In genomic region chr11:104332105-104332504, GRCm38 (mm10) we compare ENCODE assay signal across 20 mouse cellular contexts.
DNase-seq lines count a peak whose midpoint lies in the region; ATAC-seq and TF ChIP-seq lines count a peak whose summit lies in the region.
"Had no signal": no experiment of that assay in that cellular context is flagged by ENCODE, and none has a peak within 500 bp of the region (broad histone marks: within the 10 kb centered on the region; RNA-seq: fewer than 3 reads in every experiment).

No protein-coding gene starts in this region.

- ATAC-seq in frontal cortex, adult (ENCODE audit: low TSS enrichment) = peak; percentile 50
- ATAC-seq in midbrain, embryonic 16.5 days = no peak
- ATAC-seq in midbrain, embryonic 13.5 days = no peak
- ATAC-seq: forebrain, embryonic 14.5 days; intestine, embryonic 16.5 days had no signal

- no peak overlapping the region for H3K9ac ChIP-seq in midbrain, embryonic 16.5 days (ENCODE audit: low read depth, low read length)
- no peak overlapping the region for H3K9ac ChIP-seq in midbrain, embryonic 13.5 days (replicated peaks)
- H3K9ac ChIP-seq: kidney, embryonic 15.5 days had no signal

- H3K27me3 ChIP-seq in midbrain, embryonic 16.5 days (ENCODE audit: control insufficient read depth, insufficient read depth, low read depth, low read length) = no peaks in the 10 kb centered on the region
- H3K27me3 ChIP-seq in midbrain, embryonic 13.5 days = no peaks in the 10 kb centered on the region
- H3K27me3 ChIP-seq: kidney, embryonic 15.5 days had no signal

- DNase-seq in frontal cortex, postnatal 10 days (ENCODE audit: low spot score in 2 of 2) = no peak
- DNase-seq in layer of hippocampus, adult 2 months (ENCODE audit: low spot score in 2 of 2) = no peak
- DNase-seq in layer of hippocampus, postnatal 25 days (ENCODE audit: extremely low spot score in 1 of 2, low spot score in 1 of 2) = no peak
- DNase-seq in telencephalon, adult 2 months (ENCODE audit: low read depth, low spot score) = peak; percentile 51
- no peak for DNase-seq in thymus, postnatal 36 days
- DNase-seq: cerebellum, adult 8-10 months; gastrocnemius, postnatal 14 days; heart, postnatal 4 days; kidney, postnatal 4 days; retina, postnatal 1 day had no signal

- WGBS in midbrain, embryonic 16.5 days = 84% methylated on average over 5 of the region's 5 CpGs
- 90% methylated on average over 5 of the region's 5 CpGs for WGBS in midbrain, embryonic 13.5 days

- TF ChIP-seq CTCF in layer of hippocampus, adult 2 months (conservative IDR thresholded peaks at IDR 0.05) = no peak

- peak overlapping the region; percentile 77 for H3K27ac ChIP-seq in layer of hippocampus, adult 2 months
- peak overlapping the region; percentile 15 for H3K27ac ChIP-seq in midbrain, embryonic 16.5 days (ENCODE audit: low read length)
- no peak overlapping the region for H3K27ac ChIP-seq in midbrain, embryonic 13.5 days
- H3K27ac ChIP-seq: heart, adult 2 months; kidney, embryonic 15.5 days had no signal

- peaks cover 41% of the 10 kb centered on the region for H3K36me3 ChIP-seq in midbrain, embryonic 16.5 days (ENCODE audit: control insufficient read depth, insufficient read depth, low read length)
- H3K36me3 ChIP-seq in midbrain, embryonic 13.5 days = peaks cover 82% of the 10 kb centered on the region

- no peak overlapping the region for H3K4me3 ChIP-seq in layer of hippocampus, adult 2 months
- no peak overlapping the region for H3K4me3 ChIP-seq in midbrain, embryonic 16.5 days (ENCODE audit: low read depth, low read length)
- H3K4me3 ChIP-seq in midbrain, embryonic 13.5 days (replicated peaks) = no peak overlapping the region
- H3K4me3 ChIP-seq: heart, adult 2 months; kidney, embryonic 15.5 days; megakaryocyte, embryonic 14.5 days had no signal

- no peaks in the 10 kb centered on the region for H3K4me1 ChIP-seq in midbrain, embryonic 16.5 days (ENCODE audit: control insufficient read depth, insufficient read depth, low read length)
- H3K4me1 ChIP-seq in midbrain, embryonic 13.5 days (replicated peaks) = no peaks in the 10 kb centered on the region

- no peak overlapping the region for H3K4me2 ChIP-seq in midbrain, embryonic 16.5 days (ENCODE audit: low read length)
- H3K4me2 ChIP-seq in midbrain, embryonic 13.5 days (replicated peaks) = no peak overlapping the region
- H3K4me2 ChIP-seq: kidney, embryonic 15.5 days; liver, embryonic 11.5 days had no signal

- no peaks in the 10 kb centered on the region for H3K9me3 ChIP-seq in midbrain, embryonic 16.5 days (replicated peaks; ENCODE audit: control insufficient read depth, low read length, poor library complexity, severe bottlenecking)
- no peaks in the 10 kb centered on the region for H3K9me3 ChIP-seq in midbrain, embryonic 13.5 days
- H3K9me3 ChIP-seq: G1E; kidney, embryonic 15.5 days had no signal
